Mouse (Mus musculus): ENCODE measurements at regions not wholly inside any gene's neighbourhood (a gene's known extent, or its start where the extent isn't known, plus 50 kb on each side); places are given as distances from the start of the nearest gene placed in this dataset.
"Not testable (repeated sequence)": the region's sequence is repeated elsewhere in the genome, so short reads cannot be mapped to it uniquely, and the experiment has no call there.

DNA sequence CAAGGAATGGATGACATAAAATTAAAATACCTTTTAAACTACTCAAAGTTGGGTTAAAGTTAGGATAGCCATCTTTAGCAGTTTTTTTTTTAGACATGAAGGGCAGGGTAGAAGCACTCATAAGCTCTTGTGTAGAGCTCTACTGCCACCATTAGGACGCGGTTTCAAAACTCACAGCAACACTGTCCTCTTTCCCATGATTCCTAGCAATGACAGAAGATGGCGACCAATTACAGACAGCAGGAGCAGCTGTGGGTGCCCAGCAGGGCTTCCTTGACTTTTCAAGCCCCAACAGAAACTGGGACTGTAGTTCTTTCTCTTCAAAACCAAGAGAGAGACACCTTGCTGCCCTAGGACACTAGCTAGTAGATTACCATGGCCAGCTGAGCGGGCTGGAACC is 171.5 kb upstream of the Olfr1324 start:
- H3K9ac ChIP-seq (ENCODE audit: low read depth, low read length), result no peak overlapping the region
- no peak overlapping the region for H3K27ac ChIP-seq
- 0 out of 2 replicates have a peak overlapping the region, but pooled peaks have one; percentile 4 for H3K4me3 ChIP-seq (replicated peaks; ENCODE audit: low read depth, low read length)
- H3K9me3 ChIP-seq (replicated peaks; ENCODE audit: low read length), result no peaks in the 10 kb centered on the region
- no peaks in the 10 kb centered on the region for H3K4me1 ChIP-seq (replicated peaks; ENCODE audit: insufficient read depth, low read length)
- peak; percentile 61 for TF ChIP-seq CTCF (IDR thresholded peaks at IDR 0.05; ENCODE audit: low read depth)
- no peaks in the 10 kb centered on the region for H3K27me3 ChIP-seq (ENCODE audit: insufficient read depth, low read length)
- peak overlapping the region; percentile 38; the same call in 1 of the 2 replicates for H3K4me2 ChIP-seq (ENCODE audit: low read length)
- ATAC-seq (replicated peaks; ENCODE audit: low FRiP score, low read depth) (no peak), DNase-seq (ENCODE audit: low spot score) (peak; percentile 44)
- H3K36me3 ChIP-seq (ENCODE audit: insufficient read depth, low read length), result no peaks in the 10 kb centered on the region
- WGBS, result 53% methylated on average over 4 of the region's 4 CpGs

GRCm38 (mm10) chrX:50597626-50598025 is 169.3 kb upstream of the Olfr1324 start:
- not testable (repeated sequence) for H3K9ac ChIP-seq (ENCODE audit: low read depth, low read length); H3K27me3 ChIP-seq (ENCODE audit: insufficient read depth, low read length); H3K36me3 ChIP-seq (ENCODE audit: insufficient read depth, low read length); H3K9me3 ChIP-seq (replicated peaks; ENCODE audit: low read length); H3K27ac ChIP-seq; DNase-seq (ENCODE audit: low spot score); H3K4me1 ChIP-seq (replicated peaks; ENCODE audit: insufficient read depth, low read length); ATAC-seq (replicated peaks; ENCODE audit: low FRiP score, low read depth)
- Histone ChIP-seq H3K4me2 (ENCODE audit: low read length) (peak overlapping the region; percentile 27; the same call in 1 of the 2 replicates), H3K4me3 (replicated peaks; ENCODE audit: low read depth, low read length) (0 out of 2 replicates have a peak overlapping the region, but pooled peaks have one; percentile 9)
- WGBS, result 67% methylated on average over 3 of the region's 3 CpGs

- Histone ChIP-seq H3K27me3 (ENCODE audit: insufficient read depth, low read length) (no peaks in the 10 kb centered on the region), H3K27ac (no peak overlapping the region), H3K4me3 (replicated peaks; ENCODE audit: low read depth, low read length) (0 out of 2 replicates have a peak overlapping the region, but pooled peaks have one; percentile 9), H3K36me3 (ENCODE audit: insufficient read depth, low read length) (peaks cover 9% of the 10 kb centered on the region; the same call in 1 of the 2 replicates), H3K9ac (ENCODE audit: low read depth, low read length) (no peak overlapping the region), H3K4me2 (ENCODE audit: low read length) (peak overlapping the region; percentile 27; the same call in 1 of the 2 replicates), H3K4me1 (replicated peaks; ENCODE audit: insufficient read depth, low read length) (no peaks in the 10 kb centered on the region), H3K9me3 (replicated peaks; ENCODE audit: low read length) (no peaks in the 10 kb centered on the region)
- DNase-seq (ENCODE audit: low spot score) (peak; percentile 29), ATAC-seq (replicated peaks; ENCODE audit: low FRiP score, low read depth) (no peak)
- 56% methylated on average over 6 of the region's 6 CpGs for WGBS
- peak; percentile 70 for TF ChIP-seq CTCF (IDR thresholded peaks at IDR 0.05; ENCODE audit: low read depth)
These were observed 168.8 kb upstream of the Olfr1324 start for GRCm38 (mm10) chrX:50597105-50597504.

GRCm38 (mm10) chrX:50594976-50595375 is 166.7 kb upstream of the Olfr1324 start:
- H3K9ac ChIP-seq (ENCODE audit: low read depth, low read length); H3K27ac ChIP-seq; H3K4me1 ChIP-seq (replicated peaks; ENCODE audit: insufficient read depth, low read length); H3K4me3 ChIP-seq (replicated peaks; ENCODE audit: low read depth, low read length); H3K27me3 ChIP-seq (ENCODE audit: insufficient read depth, low read length); H3K9me3 ChIP-seq (replicated peaks; ENCODE audit: low read length); H3K36me3 ChIP-seq (ENCODE audit: insufficient read depth, low read length); ATAC-seq (replicated peaks; ENCODE audit: low FRiP score, low read depth); DNase-seq (ENCODE audit: low spot score); H3K4me2 ChIP-seq (ENCODE audit: low read length): not testable (repeated sequence)
- WGBS, result 68% methylated on average over 4 of the region's 4 CpGs
- peak; percentile 54 for TF ChIP-seq CTCF (IDR thresholded peaks at IDR 0.05; ENCODE audit: low read depth)

GRCm38 (mm10) chrX:50591477-50591876 is 163.2 kb upstream of the Olfr1324 start:
- H3K4me3 ChIP-seq (replicated peaks; ENCODE audit: low read depth, low read length), result no peak overlapping the region

DNA sequence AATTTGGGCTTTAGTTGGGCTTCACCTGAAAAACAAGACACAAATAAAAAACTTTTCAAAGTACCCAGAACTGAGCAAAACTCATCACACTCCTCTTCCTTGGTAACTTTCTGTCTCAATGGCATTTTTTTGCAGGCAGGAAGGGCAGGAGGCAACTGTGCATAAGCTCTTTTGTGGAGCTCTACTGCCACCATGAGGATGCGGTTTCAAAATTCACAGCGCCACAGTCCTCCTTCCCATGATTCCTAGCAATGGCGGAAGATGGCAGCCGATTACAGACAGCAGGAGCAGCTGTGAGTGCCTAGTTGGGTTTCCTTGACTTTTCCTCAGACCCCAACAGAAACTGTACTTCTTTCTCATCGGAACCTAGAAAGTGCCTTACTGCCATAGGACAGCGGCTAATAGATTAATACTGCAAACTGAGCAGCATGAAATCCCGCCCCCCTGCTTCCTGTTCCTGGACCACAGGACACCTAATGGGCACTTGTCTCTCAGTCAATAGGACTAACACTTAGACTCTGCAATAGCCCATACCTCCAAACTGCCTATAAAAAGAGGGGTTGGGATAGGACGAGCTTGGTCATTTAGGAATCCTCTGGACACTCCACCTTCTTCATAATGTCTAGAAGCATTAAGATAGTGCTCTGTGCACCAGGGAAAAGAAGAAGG is 162.5 kb upstream of the Olfr1324 start:
- no peaks in the 10 kb centered on the region for H3K4me1 ChIP-seq (replicated peaks; ENCODE audit: insufficient read depth, low read length)
- peak overlapping the region; percentile 26; the same call in 1 of the 2 replicates for H3K4me2 ChIP-seq (ENCODE audit: low read length)
- no peaks in the 10 kb centered on the region for H3K27me3 ChIP-seq (ENCODE audit: insufficient read depth, low read length)
- H3K36me3 ChIP-seq (ENCODE audit: insufficient read depth, low read length), result peaks cover 10% of the 10 kb centered on the region; the same call in 1 of the 2 replicates
- TF ChIP-seq CTCF (IDR thresholded peaks at IDR 0.05; ENCODE audit: low read depth), result peak; percentile 64
- DNase-seq (ENCODE audit: low spot score) (peak; percentile 28), ATAC-seq (replicated peaks; ENCODE audit: low FRiP score, low read depth) (no peak)
- no peak overlapping the region for H3K27ac ChIP-seq
- H3K9ac ChIP-seq (ENCODE audit: low read depth, low read length), result no peak overlapping the region
- H3K9me3 ChIP-seq (replicated peaks; ENCODE audit: low read length), result no peaks in the 10 kb centered on the region
- WGBS, result 54% methylated on average over 8 of the region's 8 CpGs
- H3K4me3 ChIP-seq (replicated peaks; ENCODE audit: low read depth, low read length), result peak overlapping the region; percentile 4; the same call in 1 of the 2 replicates

More at GRCm38 (mm10) chrX:50591477-50591876, 163.2 kb upstream of the Olfr1324 start:
- DNase-seq (ENCODE audit: low spot score), result peak; percentile 22
- TF ChIP-seq CTCF (IDR thresholded peaks at IDR 0.05; ENCODE audit: low read depth), result peak; percentile 62
- Histone ChIP-seq H3K27ac (no peak overlapping the region), H3K9me3 (replicated peaks; ENCODE audit: low read length) (no peaks in the 10 kb centered on the region), H3K9ac (ENCODE audit: low read depth, low read length) (no peak overlapping the region), H3K27me3 (ENCODE audit: insufficient read depth, low read length) (no peaks in the 10 kb centered on the region), H3K36me3 (ENCODE audit: insufficient read depth, low read length) (peaks cover 10% of the 10 kb centered on the region; the same call in 1 of the 2 replicates), H3K4me1 (replicated peaks; ENCODE audit: insufficient read depth, low read length) (no peaks in the 10 kb centered on the region), H3K4me2 (ENCODE audit: low read length) (no peak overlapping the region)
- 60% methylated on average over 4 of the region's 4 CpGs for WGBS
- ATAC-seq (replicated peaks; ENCODE audit: low FRiP score, low read depth), result no peak
